Mouse (Mus musculus): ENCODE results near the gene Kcnk1. TPM values are rescaled to one million over a fixed set of nuclear protein-coding genes. Genes with fewer than 3 reads are reported as not detected.

Gene Kcnk1
- total and polyA plus RNA-seq, 3 experiments = not detected

DNA sequence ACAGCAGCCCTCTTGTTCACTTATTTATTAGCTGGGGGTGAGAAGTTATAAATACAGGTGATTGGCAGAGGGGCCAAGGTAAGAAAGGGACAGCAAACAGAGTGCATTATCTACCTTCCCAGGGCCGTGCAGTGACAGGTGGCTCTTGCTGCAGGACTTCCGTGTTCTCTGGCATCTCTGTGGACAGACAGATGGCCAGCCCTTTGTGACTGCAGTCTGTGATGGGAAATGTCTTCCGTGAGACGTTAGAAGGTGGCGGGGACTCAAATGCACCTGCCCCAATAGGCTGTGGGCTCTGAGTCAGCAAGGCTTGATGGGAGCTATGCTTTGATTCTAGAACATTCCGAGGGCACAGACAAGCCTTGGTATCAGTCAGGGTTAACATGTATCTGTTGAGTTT is 17.4 kb downstream of the Kcnk1 start:
- no peaks in the 10 kb centered on the region for H3K9me3 ChIP-seq (replicated peaks; ENCODE audit: low read length)
- H3K27me3 ChIP-seq (replicated peaks) = peaks cover 71% of the 10 kb centered on the region
- in situ Hi-C loops (cut with MboI; ENCODE audit: low pct_ligation_motif_present, low pct_unique_long_range_greater_than_20kb, low sequenced_read_pairs) (no loop called here), dilution Hi-C loops (cut with MboI; ENCODE audit: extremely low pct_ligation_motif_present, extremely low pct_unique_long_range_greater_than_20kb, low sequenced_read_pairs) (no loop called here)
- no peak overlapping the region for H3K4me2 ChIP-seq (ENCODE audit: insufficient read depth, low read depth, poor library complexity, severe bottlenecking)
- H3K36me3 ChIP-seq (replicated peaks in 1 of 2; ENCODE audit: control insufficient read depth in 1 of 2, insufficient read depth in 1 of 2, low read length in 1 of 2) = no peaks in the 10 kb centered on the region
- H3K79me2 ChIP-seq (replicated peaks; ENCODE audit: control insufficient read depth, extremely low read depth, insufficient read depth, poor library complexity, severe bottlenecking) = no peaks in the 10 kb centered on the region
- H3K4me3 ChIP-seq (replicated peaks in 1 of 3; ENCODE audit: low read depth in 2 of 3, low read length in 2 of 3, poor library complexity in 1 of 3) = no peak overlapping the region
- no peaks in the 10 kb centered on the region for H3K4me1 ChIP-seq (ENCODE audit: control insufficient read depth in 1 of 2, insufficient read depth in 2 of 2)
- TF ChIP-seq CHD2 (IDR thresholded peaks at IDR 0.05; ENCODE audit: low read length) = no peak
- TF ChIP-seq USF2 (conservative IDR thresholded peaks at IDR 0.05; ENCODE audit: low read depth, low read length) = no peak
- TF ChIP-seq HCFC1 (IDR thresholded peaks at IDR 0.05; ENCODE audit: low read depth, low read length) = no peak
- TF ChIP-seq IRF4 (IDR thresholded peaks at IDR 0.05; ENCODE audit: low read depth, low read length) = no peak
- no peak for TF ChIP-seq TBP (conservative IDR thresholded peaks at IDR 0.05; ENCODE audit: low read depth, low read length)
- no peak for TF ChIP-seq RAD21 (IDR thresholded peaks at IDR 0.05; ENCODE audit: low read depth, low read length)
- TF ChIP-seq SMC3 (IDR thresholded peaks at IDR 0.05; ENCODE audit: low read depth, low read length) = no peak
- TF ChIP-seq JUND (conservative IDR thresholded peaks at IDR 0.05; ENCODE audit: low read depth, low read length) = no peak
- no peak for TF ChIP-seq RCOR1 (conservative IDR thresholded peaks at IDR 0.05; ENCODE audit: low read depth, low read length)
- no peak for TF ChIP-seq EP300 (IDR thresholded peaks at IDR 0.05; ENCODE audit: low read length)
- no peak overlapping the region for H3K27ac ChIP-seq (ENCODE audit: insufficient read depth, low read depth)
- no peak overlapping the region for H3K9ac ChIP-seq (ENCODE audit: insufficient read depth, low read depth)
- no peak for DNase-seq (ENCODE audit: extremely low read depth)

DNA sequence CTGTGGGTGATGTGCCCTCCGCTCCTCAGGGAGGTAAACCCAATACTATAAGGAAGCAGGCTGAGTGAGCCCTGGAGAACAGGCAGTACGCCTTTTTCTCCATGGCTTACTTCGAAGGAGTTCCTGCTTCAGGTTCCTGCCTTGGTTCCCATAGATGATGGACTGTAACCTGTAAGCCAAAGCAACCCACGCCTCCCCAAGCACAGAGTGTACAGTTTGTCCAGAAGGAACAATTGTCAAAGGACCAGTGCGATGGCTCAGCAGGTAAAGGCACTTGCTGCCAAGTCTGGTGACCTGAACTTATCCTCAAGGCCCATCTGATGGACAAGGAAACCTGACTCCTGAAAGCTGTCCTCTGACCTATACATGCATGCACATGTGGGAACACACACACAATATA is 18.7 kb downstream of the Kcnk1 start:
- Histone ChIP-seq H3K27me3 (replicated peaks) (peaks cover 72% of the 10 kb centered on the region), H3K4me1 (ENCODE audit: control insufficient read depth in 1 of 2, insufficient read depth in 2 of 2) (no peaks in the 10 kb centered on the region), H3K36me3 (replicated peaks in 1 of 2; ENCODE audit: control insufficient read depth in 1 of 2, insufficient read depth in 1 of 2, low read length in 1 of 2) (no peaks in the 10 kb centered on the region), H3K4me3 (replicated peaks in 1 of 3; ENCODE audit: low read depth in 2 of 3, low read length in 2 of 3, poor library complexity in 1 of 3) (no peak overlapping the region), H3K9me3 (replicated peaks; ENCODE audit: low read length) (no peaks in the 10 kb centered on the region), H3K9ac (ENCODE audit: insufficient read depth, low read depth) (no peak overlapping the region), H3K27ac (ENCODE audit: insufficient read depth, low read depth) (no peak overlapping the region), H3K79me2 (replicated peaks; ENCODE audit: control insufficient read depth, extremely low read depth, insufficient read depth, poor library complexity, severe bottlenecking) (no peaks in the 10 kb centered on the region), H3K4me2 (ENCODE audit: insufficient read depth, low read depth, poor library complexity, severe bottlenecking) (no peak overlapping the region)
- dilution Hi-C loops (cut with MboI; ENCODE audit: extremely low pct_ligation_motif_present, extremely low pct_unique_long_range_greater_than_20kb, low sequenced_read_pairs) = no loop called here
- no peak for TF ChIP-seq ZMIZ1 (IDR thresholded peaks at IDR 0.05; ENCODE audit: low read depth, low read length)
- no peak for TF ChIP-seq ZKSCAN1 (IDR thresholded peaks at IDR 0.05; ENCODE audit: borderline replicate concordance, low read depth, low read length)
- no peak for TF ChIP-seq POLR2AphosphoS2 (IDR thresholded peaks at IDR 0.05; ENCODE audit: low read depth, low read length)
- TF ChIP-seq E2F4 (IDR thresholded peaks at IDR 0.05; ENCODE audit: insufficient replicate concordance, low read depth, low read length) = no peak
- TF ChIP-seq SIN3A (IDR thresholded peaks at IDR 0.05; ENCODE audit: low read length) = no peak
- no peak for TF ChIP-seq TCF12 (IDR thresholded peaks at IDR 0.05; ENCODE audit: low read depth, low read length)
- TF ChIP-seq USF1 (IDR thresholded peaks at IDR 0.05; ENCODE audit: low read depth, low read length) = no peak
- TF ChIP-seq ETS1 (conservative IDR thresholded peaks at IDR 0.05; ENCODE audit: low read depth, low read length) = no peak
- TF ChIP-seq RCOR1 (conservative IDR thresholded peaks at IDR 0.05; ENCODE audit: low read depth, low read length) = no peak
- no peak for TF ChIP-seq NELFE (IDR thresholded peaks at IDR 0.05; ENCODE audit: low read depth, low read length)
- in situ Hi-C loops (cut with MboI; ENCODE audit: low pct_ligation_motif_present, low pct_unique_long_range_greater_than_20kb, low sequenced_read_pairs) = no loop called here
- DNase-seq (ENCODE audit: extremely low read depth) = no peak

All from CH12.LX (cell line).